ENCODE assay signal across 9 mouse cellular contexts in the genomic region with DNA sequence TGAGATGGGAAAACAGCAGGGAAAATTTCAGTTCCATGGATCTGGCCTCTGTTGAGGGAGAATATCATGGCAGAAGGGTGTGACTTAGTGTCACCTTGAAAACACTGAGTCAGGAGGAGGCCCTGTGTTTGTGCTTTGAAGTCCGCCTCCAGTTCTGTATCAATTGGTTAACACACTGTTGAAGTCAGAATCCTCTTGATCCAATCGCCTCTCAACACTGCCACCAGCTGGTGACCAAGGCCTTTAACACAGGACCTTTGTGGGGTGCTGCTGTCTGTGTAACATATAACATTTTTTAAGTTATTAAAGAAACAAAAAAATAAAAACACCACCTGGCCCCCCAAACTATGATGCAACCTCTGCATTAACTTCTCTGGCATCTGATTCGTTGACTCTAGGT. TPM values are rescaled to one million over a fixed set of nuclear protein-coding genes. Genes with fewer than 3 reads are reported as not detected.
DNase-seq lines count a peak whose midpoint lies in the region; ATAC-seq and TF ChIP-seq lines count a peak whose summit lies in the region.
"Had no signal": no experiment of that assay in that cellular context is flagged by ENCODE, and none has a peak within 500 bp of the region (broad histone marks: within the 10 kb centered on the region; RNA-seq: fewer than 3 reads in every experiment).

No protein-coding gene starts in this region.

- TF ChIP-seq POLR2A in kidney, adult 2 months (IDR thresholded peaks at IDR 0.05; ENCODE audit: low read depth, low read length), result no peak

- no peak overlapping the region for H3K4me2 ChIP-seq in hindbrain, embryonic 16.5 days (ENCODE audit: low read length)
- H3K4me2 ChIP-seq: embryonic facial prominence, embryonic 15.5 days had no signal

- 24% methylated on average over 3 of the region's 3 CpGs for WGBS in hindbrain, embryonic 10.5 days
- 19% methylated on average over 3 of the region's 3 CpGs for WGBS in hindbrain, embryonic 16.5 days
- 19% methylated on average over 3 of the region's 3 CpGs for WGBS in kidney, adult 2 months

- H3K36me3 ChIP-seq in hindbrain, embryonic 10.5 days, result no peaks in the 10 kb centered on the region
- no peaks in the 10 kb centered on the region for H3K36me3 ChIP-seq in hindbrain, embryonic 16.5 days (ENCODE audit: control insufficient read depth, insufficient read depth, low read length)
- H3K36me3 ChIP-seq in kidney, adult 2 months (ENCODE audit: control insufficient read depth, insufficient read depth, low read length), result no peaks in the 10 kb centered on the region
- H3K36me3 ChIP-seq: embryonic facial prominence, embryonic 15.5 days had no signal

- no peak overlapping the region for H3K9ac ChIP-seq in hindbrain, embryonic 16.5 days (ENCODE audit: low read depth, low read length)
- H3K9ac ChIP-seq: embryonic facial prominence, embryonic 15.5 days had no signal

- H3K9me3 ChIP-seq in hindbrain, embryonic 10.5 days, result no peaks in the 10 kb centered on the region
- no peaks in the 10 kb centered on the region for H3K9me3 ChIP-seq in hindbrain, embryonic 16.5 days (ENCODE audit: control insufficient read depth, low read length)
- H3K9me3 ChIP-seq: embryonic facial prominence, embryonic 15.5 days had no signal

- TF ChIP-seq CTCF in kidney, adult 2 months (conservative IDR thresholded peaks at IDR 0.05; ENCODE audit: insufficient read depth, insufficient read length, low read depth, low read length), result peak; percentile 85

- DNase-seq in hindbrain, embryonic 10.5 days (ENCODE audit: low spot score), result peak; percentile 38
- DNase-seq in B cell, adult 2 months, result peak; percentile 40 to 50
- peak; percentile 82 for DNase-seq in NIH3T3 (ENCODE audit: low read depth)
- peak; percentile 51 to 55 for DNase-seq in cerebellum, postnatal 36 days
- peak; percentile 69 for DNase-seq in kidney, adult 2 months
- DNase-seq in lung, postnatal 4 days, result peak; percentile 36 to 65
- peak; percentile 48 for DNase-seq in yolk sac, embryonic 10.5 days (ENCODE audit: low spot score)

- no peaks in the 10 kb centered on the region for H3K27me3 ChIP-seq in hindbrain, embryonic 10.5 days (ENCODE audit: insufficient read depth, poor library complexity, severe bottlenecking)
- H3K27me3 ChIP-seq in hindbrain, embryonic 16.5 days (replicated peaks; ENCODE audit: control insufficient read depth, insufficient read depth, low read length), result no peaks in the 10 kb centered on the region
- H3K27me3 ChIP-seq in kidney, adult 2 months (replicated peaks; ENCODE audit: control insufficient read depth, insufficient read depth, low read length), result no peaks in the 10 kb centered on the region
- H3K27me3 ChIP-seq: embryonic facial prominence, embryonic 15.5 days had no signal

- H3K4me3 ChIP-seq in hindbrain, embryonic 10.5 days, result no peak overlapping the region
- H3K4me3 ChIP-seq in hindbrain, embryonic 16.5 days (ENCODE audit: low read length), result no peak overlapping the region
- no peak overlapping the region for H3K4me3 ChIP-seq in kidney, adult 2 months (ENCODE audit: insufficient read depth, low read depth, low read length)
- H3K4me3 ChIP-seq: embryonic facial prominence, embryonic 15.5 days had no signal

- peaks cover 20% of the 10 kb centered on the region for H3K4me1 ChIP-seq in hindbrain, embryonic 10.5 days (replicated peaks)
- H3K4me1 ChIP-seq in hindbrain, embryonic 16.5 days (ENCODE audit: control insufficient read depth, insufficient read depth, low read depth, low read length), result no peaks in the 10 kb centered on the region
- peaks cover 4% of the 10 kb centered on the region; the same call in 1 of the 2 replicates for H3K4me1 ChIP-seq in kidney, adult 2 months (ENCODE audit: control insufficient read depth, insufficient read depth, low read length)
- H3K4me1 ChIP-seq: embryonic facial prominence, embryonic 15.5 days had no signal

- ATAC-seq in hindbrain, embryonic 16.5 days, result no peak

- no peak overlapping the region for H3K27ac ChIP-seq in hindbrain, embryonic 10.5 days
- H3K27ac ChIP-seq in hindbrain, embryonic 16.5 days (ENCODE audit: low read depth, low read length), result no peak overlapping the region
- H3K27ac ChIP-seq in kidney, adult 2 months (ENCODE audit: insufficient read depth, low read depth, low read length), result no peak overlapping the region
- H3K27ac ChIP-seq: embryonic facial prominence, embryonic 15.5 days had no signal

RNA-seq across cellular contexts. Expression of gene Twf1, which starts 11.7 kb away (rescaled TPM):
- polyA plus RNA-seq in hindbrain, embryonic 10.5 days (2016; fragmentation: Nextera tagmentation; extraction: Ambion mirVana), result 78.3 and 84.9 TPM in 2 replicates
- polyA plus RNA-seq in hindbrain, embryonic 16.5 days (2015; fragmentation: Nextera tagmentation; extraction: Ambion mirVana), result 74.2 and 75.0 TPM in 2 replicates
- polyA plus RNA-seq in kidney, adult 2 months (2012; rRNA removed), result 45.0 and 54.2 TPM in 2 replicates

RNA-seq across cellular contexts. Expression of gene Tmem117, which starts 27.7 kb away (rescaled TPM):
- 1.0 and 1.2 TPM in 2 replicates for polyA plus RNA-seq in hindbrain, embryonic 10.5 days (2016; fragmentation: Nextera tagmentation; extraction: Ambion mirVana)
- polyA plus RNA-seq in hindbrain, embryonic 16.5 days (2015; fragmentation: Nextera tagmentation; extraction: Ambion mirVana), result 13.9 and 16.2 TPM in 2 replicates
- 3.3 and 4.6 TPM in 2 replicates for polyA plus RNA-seq in kidney, adult 2 months (2012; rRNA removed)

RNA-seq across cellular contexts. Expression of gene Irak4, which starts 57.9 kb away (rescaled TPM):
- 3.0 and 3.1 TPM in 2 replicates for polyA plus RNA-seq in hindbrain, embryonic 10.5 days (2016; fragmentation: Nextera tagmentation; extraction: Ambion mirVana)
- polyA plus RNA-seq in hindbrain, embryonic 16.5 days (2015; fragmentation: Nextera tagmentation; extraction: Ambion mirVana), result 1.7 and 2.5 TPM in 2 replicates
- 5.9 and 9.7 TPM in 2 replicates for polyA plus RNA-seq in kidney, adult 2 months (2012; rRNA removed)

RNA-seq across cellular contexts. Expression of gene Pus7l, which starts 58.0 kb away (rescaled TPM):
- polyA plus RNA-seq in hindbrain, embryonic 10.5 days (2016; fragmentation: Nextera tagmentation; extraction: Ambion mirVana), result 8.6 and 10.7 TPM in 2 replicates
- 6.0 and 6.1 TPM in 2 replicates for polyA plus RNA-seq in hindbrain, embryonic 16.5 days (2015; fragmentation: Nextera tagmentation; extraction: Ambion mirVana)
- polyA plus RNA-seq in kidney, adult 2 months (2012; rRNA removed), result 1.7 and 2.1 TPM in 2 replicates
